Mouse (Mus musculus): ENCODE results near the gene Rfc4.

GRCm38 (mm10) chr16:23127673-23128375 lies at the start of gene Rfc4:
- peak; percentile 81 for TF ChIP-seq HCFC1 (IDR thresholded peaks at IDR 0.05; ENCODE audit: borderline replicate concordance, insufficient read depth, low read length)
- no peak for TF ChIP-seq ZNF384 (IDR thresholded peaks at IDR 0.05; ENCODE audit: low read depth, low read length)
- TF ChIP-seq MAFK (IDR thresholded peaks at IDR 0.05; ENCODE audit: insufficient read depth, low read depth, low read length): no peak
- no peak for TF ChIP-seq CHD2 (IDR thresholded peaks at IDR 0.05; ENCODE audit: low read depth, low read length)
